8 mouse cellular contexts compared by ENCODE assay signal in genomic region chr3:58526408-58526737, GRCm38 (mm10). TPM values are rescaled to one million over a fixed set of nuclear protein-coding genes. Genes with fewer than 3 reads are reported as not detected.
A peak's percentile ranks its signal among the peaks of the same experiment; 100 is the strongest.
DNase-seq lines count a peak whose midpoint lies in the region; ATAC-seq and TF ChIP-seq lines count a peak whose summit lies in the region.

No protein-coding gene starts in this region.

- H3K4me3 ChIP-seq in gastrocnemius, adult 2 months, result peak overlapping the region; percentile 85
- H3K4me3 ChIP-seq in embryonic facial prominence, embryonic 14.5 days (ENCODE audit: low read depth, low read length), result peak overlapping the region; percentile 95
- peak overlapping the region; percentile 99 for H3K4me3 ChIP-seq in limb, embryonic 15.5 days

- no peak for ATAC-seq in embryonic facial prominence, embryonic 14.5 days (ENCODE audit: low read depth)
- ATAC-seq in limb, embryonic 15.5 days (ENCODE audit: insufficient number of reproducible peaks, low FRiP score, low TSS enrichment, low read depth), result no peak

- WGBS in embryonic facial prominence, embryonic 14.5 days, result 4% methylated on average over 4 of the region's 4 CpGs
- WGBS in limb, embryonic 15.5 days, result 5% methylated on average over 4 of the region's 4 CpGs

- H3K9ac ChIP-seq in embryonic facial prominence, embryonic 14.5 days (ENCODE audit: low read depth, low read length), result peak overlapping the region; percentile 95
- H3K9ac ChIP-seq in limb, embryonic 15.5 days, result peak overlapping the region; percentile 37; the same call in 1 of the 2 replicates

- peak overlapping the region; percentile 73 for H3K4me2 ChIP-seq in embryonic facial prominence, embryonic 14.5 days (ENCODE audit: low read depth, low read length)
- H3K4me2 ChIP-seq in limb, embryonic 15.5 days, result peak overlapping the region; percentile 45

- no peaks in the 10 kb centered on the region for H3K27me3 ChIP-seq in embryonic facial prominence, embryonic 14.5 days (replicated peaks; ENCODE audit: control insufficient read depth, insufficient read depth, low read length)
- no peaks in the 10 kb centered on the region for H3K27me3 ChIP-seq in limb, embryonic 15.5 days

- peak overlapping the region; percentile 97 for H3K27ac ChIP-seq in gastrocnemius, adult 2 months
- H3K27ac ChIP-seq in embryonic facial prominence, embryonic 14.5 days (replicated peaks; ENCODE audit: low read depth, low read length), result peak overlapping the region; percentile 54; the same call in 1 of the 2 replicates
- H3K27ac ChIP-seq in limb, embryonic 15.5 days, result peak overlapping the region; percentile 94

- intact Hi-C loops in gastrocnemius, adult 2 months (cut with DNase I), result loop anchor here (10.0 kb wide), 2 partner anchors 48 to 158 kb away; partner anchors contain the start of gene Selenot

- H3K9me3 ChIP-seq in embryonic facial prominence, embryonic 14.5 days (ENCODE audit: control insufficient read depth, low read length), result no peaks in the 10 kb centered on the region
- no peaks in the 10 kb centered on the region for H3K9me3 ChIP-seq in limb, embryonic 15.5 days

- peaks cover 18% of the 10 kb centered on the region for H3K4me1 ChIP-seq in embryonic facial prominence, embryonic 14.5 days (ENCODE audit: control insufficient read depth, insufficient read depth, low read length)
- H3K4me1 ChIP-seq in limb, embryonic 15.5 days, result peaks cover 8% of the 10 kb centered on the region; the same call in 1 of the 2 replicates

- TF ChIP-seq CTCF in gastrocnemius, adult 2 months (IDR thresholded peaks at IDR 0.05), result no peak

- DNase-seq in gastrocnemius, adult 2 months, result no peak
- DNase-seq in gastrocnemius, postnatal 4 days (ENCODE audit: low spot score in 2 of 2), result no peak
- peak; percentile 72 for DNase-seq in 416B (ENCODE audit: low read depth)
- DNase-seq in embryonic facial prominence, embryonic 14.5 days (ENCODE audit: low spot score), result peak; percentile 10
- DNase-seq in gastrocnemius, adult 18-20 months (ENCODE audit: low spot score), result no peak
- DNase-seq in urinary bladder, postnatal 10 days (ENCODE audit: low spot score), result no peak
- DNase-seq in cerebellum, postnatal 4 days (ENCODE audit: low spot score in 2 of 2), result no peak

- peaks cover 28% of the 10 kb centered on the region for H3K36me3 ChIP-seq in embryonic facial prominence, embryonic 14.5 days (ENCODE audit: control insufficient read depth, insufficient read depth, low read length)
- H3K36me3 ChIP-seq in limb, embryonic 15.5 days, result peaks cover 24% of the 10 kb centered on the region

RNA-seq across cellular contexts. Expression of gene Serp1, which starts 0.7 kb away (rescaled TPM):
- total RNA-seq in gastrocnemius, adult 2 months (2021), result 1 to 10 TPM; 6.4 to 8.0 TPM
- 10 to 100 TPM; 29.5 to 31.1 TPM for total RNA-seq in gastrocnemius, postnatal 4 days (2021)
- polyA plus RNA-seq in embryonic facial prominence, embryonic 14.5 days (2014; fragmentation: Nextera tagmentation; extraction: Ambion mirVana), result 176 and 184 TPM in 2 replicates
- polyA plus RNA-seq in limb, embryonic 15.5 days (2015; fragmentation: Nextera tagmentation; extraction: Ambion mirVana), result 191 and 192 TPM in 2 replicates
- total RNA-seq in gastrocnemius, adult 18-20 months (2021), result 1 to 10 TPM; 5.5 to 7.5 TPM

RNA-seq across cellular contexts. Expression of gene Eif2a, which starts 0.8 kb away (rescaled TPM):
- 10 to 100 TPM; 48.9 to 54.8 TPM for total RNA-seq in gastrocnemius, adult 2 months (2021)
- 10 to 100 TPM; 57.6 to 59.2 TPM for total RNA-seq in gastrocnemius, postnatal 4 days (2021)
- polyA plus RNA-seq in embryonic facial prominence, embryonic 14.5 days (2014; fragmentation: Nextera tagmentation; extraction: Ambion mirVana), result 52.8 and 54.6 TPM in 2 replicates
- 46.8 and 49.6 TPM in 2 replicates for polyA plus RNA-seq in limb, embryonic 15.5 days (2015; fragmentation: Nextera tagmentation; extraction: Ambion mirVana)
- total RNA-seq in gastrocnemius, adult 18-20 months (2021), result 10 to 100 TPM; 46.7 to 50.7 TPM

RNA-seq across cellular contexts. Expression of gene Selenot, which starts 50.1 kb away (rescaled TPM):
- 100 to 1,000 TPM; 119 to 136 TPM for total RNA-seq in gastrocnemius, adult 2 months (2021)
- 10 to 100 TPM; 65.9 to 68.6 TPM for total RNA-seq in gastrocnemius, postnatal 4 days (2021)
- polyA plus RNA-seq in embryonic facial prominence, embryonic 14.5 days (2014; fragmentation: Nextera tagmentation; extraction: Ambion mirVana), result 25.9 and 26.1 TPM in 2 replicates
- polyA plus RNA-seq in limb, embryonic 15.5 days (2015; fragmentation: Nextera tagmentation; extraction: Ambion mirVana), result 14.1 and 15.7 TPM in 2 replicates
- 100 to 1,000 TPM; 121 TPM for total RNA-seq in gastrocnemius, adult 18-20 months (2021)

Comparison
In these comparisons a context has a peak if more than half of its experiments do, and no peak if none do; other contexts are left out.
1. DNase-seq: peak in 416B (single experiment) and embryonic facial prominence, embryonic 14.5 days (single experiment); none in gastrocnemius, adult 2 months (single experiment), gastrocnemius, postnatal 4 days (0 of 2), gastrocnemius, adult 18-20 months (single experiment), urinary bladder, postnatal 10 days (single experiment) and cerebellum, postnatal 4 days (0 of 2).
2. Peak in every context shown above with its lines, with median percentiles within 50 percentile points of each other: H3K27ac ChIP-seq and H3K4me3 ChIP-seq.